Mouse (Mus musculus) olfactory bulb, adult 2 months (tissue): ENCODE results near the gene Olfr697.

Experiments
- CTCF ChIP-seq: fragments of 200-500 bp; IDR thresholded peaks from 2 replicates; pipeline ENCODE4 v1.5.1; 2012; ENCODE audit warnings: low read depth, mild to moderate bottlenecking, low read length, moderate library complexity; ENCODE audit not compliant: insufficient read depth
- POLR2A ChIP-seq: fragments of 200-500 bp; IDR thresholded peaks from 2 replicates; pipeline ENCODE4 v1.6.1; 2012; ENCODE audit warnings: mild to moderate bottlenecking, low read depth, low read length, moderate library complexity; ENCODE audit not compliant: insufficient read depth

- TF ChIP-seq POLR2A, result no peak
- TF ChIP-seq CTCF, result no peak
These were observed 45.4 kb downstream of the Olfr697 start for GRCm38 (mm10) chr7:106696891-106697290.
